Mouse (Mus musculus) lung, postnatal 36 days (tissue): ENCODE results near the gene Cdc42bpa.

ENCODE experiments used
- DNase-seq: peaks from one replicate; pipeline ENCODE4 v3.0.0; 2022; ENCODE audit warnings: mixed read lengths

Gene Cdc42bpa

GRCm38 (mm10) chr1:180037461-180037860 is 77.2 kb downstream of the Cdc42bpa start:
- DNase-seq = no peak

- DNase-seq = peak; percentile 68
Measured at GRCm38 (mm10) chr1:180044160-180044559, 83.9 kb downstream of the Cdc42bpa start.

- DNase-seq = peak; percentile 51
Measured at GRCm38 (mm10) chr1:180045172-180045571, 84.9 kb downstream of the Cdc42bpa start.

GRCm38 (mm10) chr1:180089176-180089575 is 128.9 kb downstream of the Cdc42bpa start:
- DNase-seq = no peak

GRCm38 (mm10) chr1:180098426-180098825 is 138.2 kb downstream of the Cdc42bpa start:
- DNase-seq = no peak

GRCm38 (mm10) chr1:180104567-180104966 is 144.3 kb downstream of the Cdc42bpa start:
- DNase-seq = peak; percentile 14

GRCm38 (mm10) chr1:180109050-180109449 is 148.8 kb downstream of the Cdc42bpa start:
- peak; percentile 26 for DNase-seq

GRCm38 (mm10) chr1:180116525-180116924 is 156.3 kb downstream of the Cdc42bpa start:
- peak; percentile 39 for DNase-seq

- DNase-seq = no peak
Measured at GRCm38 (mm10) chr1:180118233-180118632, 158.0 kb downstream of the Cdc42bpa start.

GRCm38 (mm10) chr1:180128077-180128792 is 168.0 kb downstream of the Cdc42bpa start:
- DNase-seq = no peak

GRCm38 (mm10) chr1:180131402-180131801 is 171.1 kb downstream of the Cdc42bpa start:
- no peak for DNase-seq

- DNase-seq = no peak
Measured at GRCm38 (mm10) chr1:180132187-180132586, 171.9 kb downstream of the Cdc42bpa start.

- DNase-seq = no peak
Measured at GRCm38 (mm10) chr1:180139158-180139557, 178.9 kb downstream of the Cdc42bpa start.

- DNase-seq = no peak
Measured at GRCm38 (mm10) chr1:180140970-180141369, 180.7 kb downstream of the Cdc42bpa start.

- no peak for DNase-seq
Measured at GRCm38 (mm10) chr1:180148036-180148435, 187.8 kb downstream of the Cdc42bpa start.

- no peak for DNase-seq
Measured at GRCm38 (mm10) chr1:180148563-180148962, 188.3 kb downstream of the Cdc42bpa start.

- no peak for DNase-seq
Measured at GRCm38 (mm10) chr1:180151191-180151590, 190.9 kb downstream of the Cdc42bpa start.

GRCm38 (mm10) chr1:180158648-180159047 is 198.4 kb downstream of the Cdc42bpa start:
- DNase-seq = no peak

- no peak for DNase-seq
Measured at GRCm38 (mm10) chr1:180160545-180160944, 200.3 kb downstream of the Cdc42bpa start.

GRCm38 (mm10) chr1:180161160-180161559 is 200.9 kb downstream of the Cdc42bpa start:
- DNase-seq = no peak

- no peak for DNase-seq
Measured at GRCm38 (mm10) chr1:180161566-180162355, 201.5 kb downstream of the Cdc42bpa start.

- DNase-seq = no peak
Measured at GRCm38 (mm10) chr1:180162986-180163385, 202.7 kb downstream of the Cdc42bpa start.

- no peak for DNase-seq
Measured at GRCm38 (mm10) chr1:180166533-180166932, 206.3 kb downstream of the Cdc42bpa start.

GRCm38 (mm10) chr1:180168294-180168693 is 208.0 kb downstream of the Cdc42bpa start:
- no peak for DNase-seq
